Mouse (Mus musculus) stomach, embryonic 14.5 days (tissue): ENCODE results near the gene Gm19426. TPM values are rescaled to one million over a fixed set of nuclear protein-coding genes. Genes with fewer than 3 reads are reported as not detected.
A peak's percentile ranks its signal among the peaks of the same experiment; 100 is the strongest.

Experiments
- microRNA counts: library from miRNA; unstranded; fragments of <30 nt; microRNA quantifications from one replicate; lab custom pipeline; 2016
- microRNA-seq: library from miRNA; unstranded; fragments of <30 nt; microRNA quantifications from one replicate; pipeline ENCODE4, GENCODE M21; 2016
- polyA plus RNA-seq: library from polyadenylated mRNA; unstranded; fragments of >200 nt; fragmentation: Nextera tagmentation; extraction: Ambion mirVana; gene quantifications from 2 replicates; pipeline ENCODE4 v1.2.1, GENCODE M21; 2014

The Gm19426 gene
- polyA plus RNA-seq, 1 experiment from 2014 or later: 5.9 TPM

MicroRNA genes within 50 kb of the gene (microRNA counts, 519-probe panel; counts per million panel counts)
- microRNA mmu-miR-130a (lab: Ali Mortazavi, UCI): 5,485 counts per million, percentile 97 among the panel's probes with 10 or more counts

Small RNAs within 50 kb of the gene (microRNA-seq; reads per million reads assigned to microRNA genes)
- gene Mir130a: 33,040 reads per million, percentile 98 among the genes with 10 or more reads in this experiment

Other genes starting within 250 kb of the Gm19426 start
- gene Ctnnd1, start 92.9 kb downstream of the Gm19426 start, polyA plus RNA-seq: 63.5 and 68.2 TPM in 2 replicates
- gene Btbd18, start 84.6 kb downstream of the Gm19426 start, polyA plus RNA-seq: 0.39 and 0.45 TPM in 2 replicates
- gene Selenoh, start 72.9 kb downstream of the Gm19426 start, polyA plus RNA-seq: 262 and 316 TPM in 2 replicates
- not detected in 2 replicates for gene Gm28635, start 65.6 kb downstream of the Gm19426 start, polyA plus RNA-seq
- 38.3 and 38.6 TPM in 2 replicates for gene Med19, start 65.3 kb downstream of the Gm19426 start, polyA plus RNA-seq
- 119 and 130 TPM in 2 replicates for gene Tmx2, start 64.5 kb downstream of the Gm19426 start, polyA plus RNA-seq
- gene Zdhhc5, start 28.5 kb downstream of the Gm19426 start, polyA plus RNA-seq: 35.9 and 36.5 TPM in 2 replicates
- 26.7 and 28.9 TPM in 2 replicates for gene Clp1, start 16.3 kb downstream of the Gm19426 start, polyA plus RNA-seq
- 9.3 and 10.7 TPM in 2 replicates for gene Ypel4, start 9.6 kb downstream of the Gm19426 start, polyA plus RNA-seq
- gene Serping1, start 31.8 kb upstream of the Gm19426 start, polyA plus RNA-seq: 84.2 and 93.7 TPM in 2 replicates
- gene Ube2l6, start 55.2 kb upstream of the Gm19426 start, polyA plus RNA-seq: 36.2 and 38.0 TPM in 2 replicates
- not detected in 2 replicates for gene Smtnl1, start 79.0 kb upstream of the Gm19426 start, polyA plus RNA-seq
- 50.2 and 60.2 TPM in 2 replicates for gene Timm10, start 83.3 kb upstream of the Gm19426 start, polyA plus RNA-seq
- 19.8 and 21.1 TPM in 2 replicates for gene Slc43a1, start 95.2 kb upstream of the Gm19426 start, polyA plus RNA-seq
- gene Rtn4rl2, start 143.1 kb upstream of the Gm19426 start, polyA plus RNA-seq: 0.59 and 0.74 TPM in 2 replicates
- 40.4 and 40.5 TPM in 2 replicates for gene Slc43a3, start 192.9 kb upstream of the Gm19426 start, polyA plus RNA-seq
- gene Prg2, start 236.8 kb upstream of the Gm19426 start, polyA plus RNA-seq: 0.42 TPM in 1 of 2 replicates, not detected in the other
- gene Prg3, start 244.6 kb upstream of the Gm19426 start, polyA plus RNA-seq: 0.60 TPM in 1 of 2 replicates, not detected in the other